Mouse (Mus musculus) adrenal gland, postnatal 4 days (tissue): ENCODE data around the gene Hepacam. TPM values are rescaled to one million over a fixed set of nuclear protein-coding genes. Genes with fewer than 3 reads are reported as not detected.
A peak's percentile ranks its signal among the peaks of the same experiment; 100 is the strongest.

Experiments used
- DNase-seq, 2 experiments: peaks; one replicate each; pipeline ENCODE4 v3.0.0; 2021 to 2022; ENCODE audit warnings: low spot score in 2 of 2, mixed read lengths in 2 of 2
- long read RNA-seq, 2 experiments: library from polyadenylated mRNA; stranded (forward); transcript quantifications; one replicate each; pipeline ENCODE4 v2.0.0; 2021
- total RNA-seq, 2 experiments: library from RNA; stranded (reverse); gene quantifications; 2 replicates each; pipeline ENCODE4 v1.2.3; 2021

Gene Hepacam
- total RNA-seq = under 1 TPM; 0.31 to 0.45 TPM
- long read RNA-seq, experiment 1 = 0 reads
- long read RNA-seq, experiment 2, partial matches to known transcripts = 0 of 3 reads
- long read RNA-seq, experiment 2, other reads (novel, unspliced or antisense) = 3 of 3 reads

GRCm38 (mm10) chr9:37367301-37368080, at the start of gene Hepacam:
Hepacam (plus strand) TSS chr9:37367351.
- no peak for DNase-seq

GRCm38 (mm10) chr9:37329456-37329855, 37.7 kb upstream of the Hepacam start:
- no peak for DNase-seq

DNA sequence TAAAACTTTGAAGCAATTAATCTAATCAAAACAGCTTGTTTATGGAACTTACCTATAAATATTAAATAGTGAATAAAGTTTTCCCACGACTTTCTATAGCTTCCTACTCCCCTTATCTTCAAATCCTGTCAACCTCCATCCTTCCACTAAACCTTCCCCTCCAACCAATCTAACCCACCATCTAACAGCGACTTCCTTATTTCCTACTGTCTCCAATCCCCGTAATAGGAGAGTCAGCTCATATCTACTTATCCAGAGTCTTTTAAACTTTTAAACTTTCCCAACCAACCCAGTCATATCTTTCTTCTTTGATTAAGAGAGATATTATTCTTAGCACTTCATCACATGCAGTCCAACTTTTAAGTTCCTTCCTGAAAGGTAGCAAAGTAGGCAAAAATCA, 21.7 kb upstream of the Hepacam start:
- DNase-seq = no peak

GRCm38 (mm10) chr9:37347184-37347987, 19.8 kb upstream of the Hepacam start:
- DNase-seq = no peak

GRCm38 (mm10) chr9:37347988-37348642, 19.0 kb upstream of the Hepacam start, which contains the start of gene Ccdc15:
Ccdc15 (minus strand) TSS chr9:37348432.
- DNase-seq = peak; percentile 91 to 96

DNA sequence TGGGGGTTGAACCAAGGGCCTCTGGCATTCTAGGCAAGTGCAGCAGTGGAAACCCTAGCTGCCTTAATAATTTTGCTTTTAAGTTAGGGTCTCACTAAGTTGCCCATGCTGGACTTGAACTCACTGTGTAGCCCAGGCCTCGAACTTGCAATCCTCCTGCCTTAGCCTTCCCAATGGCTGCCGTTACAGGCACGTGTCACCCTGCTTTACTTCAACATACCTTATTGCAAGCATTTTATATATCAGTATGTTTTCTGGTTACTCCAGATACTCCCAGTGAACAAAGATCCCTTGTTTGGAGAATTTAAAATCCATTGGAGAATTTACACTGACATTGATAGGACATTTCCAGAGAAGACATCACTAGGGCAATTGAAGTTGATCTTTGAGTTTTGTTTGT, 18.1 kb upstream of the Hepacam start:
- no peak for DNase-seq

- no peak for DNase-seq
Observed at GRCm38 (mm10) chr9:37351266-37351665, 15.9 kb upstream of the Hepacam start.

- no peak for DNase-seq
Observed at GRCm38 (mm10) chr9:37354485-37354884, 12.7 kb upstream of the Hepacam start.

DNA sequence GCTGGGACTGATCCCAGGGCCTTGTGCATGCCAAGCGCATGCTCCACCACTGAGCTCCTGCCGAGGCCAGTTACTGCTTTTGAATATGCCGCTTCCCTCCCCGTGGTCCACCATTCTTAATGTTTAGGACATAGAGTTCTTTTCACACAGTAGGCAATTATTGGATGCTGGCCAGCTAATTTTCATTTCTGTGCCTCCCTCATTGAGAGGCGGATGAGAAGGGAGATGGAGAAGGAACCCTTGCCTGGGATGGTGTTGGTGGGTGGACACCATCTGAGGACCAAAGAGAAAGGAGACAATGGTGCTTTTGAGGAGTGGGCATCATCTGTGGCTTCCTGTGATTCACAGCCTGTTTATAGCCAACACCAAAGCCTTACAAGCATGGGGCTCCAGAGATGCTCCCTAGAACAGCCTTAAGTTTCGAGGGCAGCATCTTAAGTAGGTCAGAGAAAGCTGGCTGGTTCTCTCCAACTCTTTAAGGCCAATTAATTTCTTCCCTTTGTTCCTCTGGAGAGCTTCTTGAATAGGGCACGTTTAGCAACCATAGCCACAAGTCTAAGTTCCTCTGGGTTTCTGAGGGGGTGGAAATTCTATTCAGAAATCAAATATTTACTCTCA, 8.3 kb upstream of the Hepacam start:
- DNase-seq = no peak

GRCm38 (mm10) chr9:37359331-37360220, 7.6 kb upstream of the Hepacam start:
- peak in 1 of 2 experiments; percentile 13 for DNase-seq

DNA sequence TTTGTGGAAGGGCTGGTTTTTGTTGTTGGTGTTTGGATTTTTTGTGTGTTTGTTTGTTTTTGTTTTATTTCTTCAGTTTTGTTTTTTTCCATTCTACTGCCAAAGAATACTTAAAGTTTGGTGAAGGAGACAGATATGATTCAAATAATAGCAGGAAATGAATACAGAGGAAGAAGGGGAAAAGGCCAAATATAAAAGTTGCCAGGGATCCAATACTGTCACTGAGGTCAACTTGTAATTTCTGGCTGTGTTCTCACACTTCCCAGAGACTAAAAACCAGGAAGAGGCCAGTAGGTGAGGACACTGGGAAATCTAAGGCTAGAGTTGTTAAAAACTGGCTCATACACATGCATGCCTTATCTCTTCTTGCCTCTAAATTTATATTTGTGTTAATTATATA, 5.1 kb upstream of the Hepacam start:
- no peak for DNase-seq

GRCm38 (mm10) chr9:37362881-37363280, 4.3 kb upstream of the Hepacam start:
- DNase-seq = no peak

DNA sequence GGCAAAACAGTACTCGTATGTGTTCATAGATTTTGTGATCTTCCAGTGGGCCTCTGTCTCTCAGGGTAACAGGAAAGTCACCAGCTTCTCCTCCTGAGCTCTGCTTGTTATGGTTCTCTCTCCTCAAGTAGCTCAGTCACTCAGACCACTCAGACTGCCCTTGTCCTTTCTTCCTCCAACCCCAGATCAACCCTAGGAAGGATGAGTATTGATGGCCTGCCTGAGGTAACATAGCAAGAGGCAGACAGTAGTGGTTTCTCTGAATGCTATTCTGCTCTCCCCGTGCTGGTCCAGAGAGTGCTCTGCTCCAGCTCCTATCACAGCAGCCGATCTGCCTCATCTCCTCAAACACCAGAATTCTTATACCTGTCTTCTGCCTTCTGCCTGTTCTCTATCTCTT, 3.6 kb upstream of the Hepacam start:
- DNase-seq = no peak

- no peak for DNase-seq
Observed at GRCm38 (mm10) chr9:37364392-37364791, 2.8 kb upstream of the Hepacam start.

DNA sequence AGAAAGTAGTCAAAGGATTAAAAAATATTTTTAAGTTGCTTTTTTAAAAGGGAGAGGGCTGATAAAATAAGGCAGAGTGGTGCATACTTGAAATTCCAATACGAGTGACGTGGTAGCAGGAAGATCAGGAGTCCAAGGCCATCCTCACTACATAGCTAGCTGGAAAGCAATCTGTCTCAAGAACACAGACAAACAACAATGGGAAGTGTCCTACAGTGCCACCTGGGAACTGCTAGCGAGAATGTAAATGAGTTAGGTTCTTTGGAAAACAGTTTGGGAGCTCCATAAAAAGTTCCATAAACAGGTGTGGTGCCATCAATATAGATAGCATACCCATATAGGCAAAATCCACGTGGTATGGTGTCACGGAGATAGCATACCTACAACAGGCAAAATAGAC, 1.4 kb upstream of the Hepacam start:
- no peak for DNase-seq

DNA sequence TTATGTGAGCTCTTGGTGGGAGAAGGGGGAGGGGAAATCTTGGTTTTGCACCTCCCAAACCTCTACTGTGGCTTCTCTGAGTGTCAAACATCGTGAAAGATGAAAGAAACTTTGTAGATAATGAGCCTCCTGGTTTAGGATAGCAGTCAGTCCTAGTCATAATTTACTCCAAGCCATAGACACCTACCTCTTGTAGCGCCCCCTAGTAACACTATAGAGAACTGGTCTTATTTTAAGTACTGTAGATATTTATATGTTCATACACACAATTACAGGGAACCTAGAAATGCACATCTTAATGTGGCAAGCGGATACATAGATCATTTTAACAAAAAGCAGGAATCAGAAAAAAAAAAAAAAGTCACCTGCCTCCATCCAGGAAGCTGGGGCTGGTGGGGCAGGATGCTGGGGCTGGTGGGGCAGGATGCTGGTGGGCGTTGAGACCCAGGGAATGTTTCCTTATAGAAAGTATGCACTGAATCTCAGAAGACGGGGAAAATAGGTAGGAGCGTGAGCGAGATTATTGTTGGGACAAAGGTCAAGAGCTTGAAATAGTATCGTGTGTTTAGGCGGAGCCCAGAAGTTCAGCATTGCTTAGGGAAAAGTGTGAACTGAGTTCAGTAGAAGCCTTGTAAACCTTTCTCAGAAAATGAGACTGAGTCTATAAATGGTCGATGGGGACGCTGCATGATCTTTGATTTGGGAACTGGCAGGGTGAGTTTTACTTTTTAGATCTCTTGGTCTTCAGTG, 1.1 kb downstream of the Hepacam start:
- no peak for DNase-seq

DNA sequence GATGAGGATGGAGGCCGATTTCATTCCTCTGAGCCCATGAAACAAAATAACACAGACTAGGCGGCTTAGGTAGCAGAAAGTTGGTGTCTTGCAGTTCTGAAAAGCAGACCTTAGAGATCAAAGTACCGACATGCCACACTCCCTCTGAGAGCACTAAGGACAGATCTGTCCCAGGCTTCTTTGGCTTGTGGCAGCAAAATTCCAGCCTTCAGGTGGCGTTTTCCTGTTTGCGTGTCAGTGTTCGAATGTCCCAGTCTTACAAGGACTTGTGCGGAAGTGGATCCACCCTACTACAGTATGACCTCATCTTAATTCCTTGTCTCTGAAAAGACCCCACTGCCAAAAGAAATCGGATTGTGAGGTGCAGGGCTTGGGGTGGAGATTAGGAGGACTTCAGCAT, 1.7 kb downstream of the Hepacam start:
- no peak for DNase-seq

- no peak for DNase-seq
Observed at GRCm38 (mm10) chr9:37371232-37371801, 4.2 kb downstream of the Hepacam start.

DNA sequence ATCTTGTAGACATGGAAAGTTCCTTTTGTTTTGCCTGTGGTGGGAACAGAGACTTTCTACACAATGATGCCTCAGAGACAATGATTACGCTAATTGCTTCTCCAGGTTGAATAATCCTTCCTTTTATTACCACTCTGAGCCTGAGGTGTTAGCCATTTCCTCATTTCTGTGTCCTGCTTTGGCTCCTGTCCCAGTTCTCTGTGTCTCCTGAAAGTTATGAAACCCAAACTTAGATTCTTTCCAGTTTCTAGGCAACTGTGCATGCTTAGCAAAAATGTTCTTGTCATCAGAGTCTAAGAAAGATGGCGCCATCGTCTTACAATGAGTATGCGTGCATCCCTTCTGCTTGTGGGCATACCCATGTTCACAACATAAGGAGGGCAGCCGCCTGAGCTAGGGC, 8.6 kb downstream of the Hepacam start:
- DNase-seq = no peak
